Mouse (Mus musculus) midbrain, embryonic 10.5 days (tissue): ENCODE measurements around the gene Cryba1. TPM values are rescaled to one million over a fixed set of nuclear protein-coding genes. Genes with fewer than 3 reads are reported as not detected.

Experiments
- polyA plus RNA-seq: library from polyadenylated mRNA; unstranded; fragments of >200 nt; fragmentation: Nextera tagmentation; extraction: Ambion mirVana; gene quantifications from 2 replicates; pipeline ENCODE4 v1.2.1, GENCODE M21; 2016

The Cryba1 gene
- polyA plus RNA-seq, 1 experiment from 2014 or later: 2.0 TPM

Other genes with a start within 250 kb of the Cryba1 start
- gene Ankrd13b, start 235.6 kb downstream of the Cryba1 start, polyA plus RNA-seq: 7.4 and 11.8 TPM in 2 replicates
- gene Git1, start 231.7 kb downstream of the Cryba1 start, polyA plus RNA-seq: 10.9 and 11.7 TPM in 2 replicates
- 3.9 and 4.2 TPM in 2 replicates for gene Abhd15, start 210.2 kb downstream of the Cryba1 start, polyA plus RNA-seq
- 31.3 and 36.5 TPM in 2 replicates for gene Trp53i13, start 209.3 kb downstream of the Cryba1 start, polyA plus RNA-seq
- 0.12 TPM in 1 of 2 replicates, not detected in the other for gene Gm10392, start 206.1 kb downstream of the Cryba1 start, polyA plus RNA-seq
- gene Taok1, start 117.5 kb downstream of the Cryba1 start, polyA plus RNA-seq: 13.9 and 16.6 TPM in 2 replicates
- gene Nufip2, start 39.1 kb downstream of the Cryba1 start, polyA plus RNA-seq: 3.2 and 3.3 TPM in 2 replicates
- 24.6 and 38.7 TPM in 2 replicates for gene Myo18a, start 38.0 kb upstream of the Cryba1 start, polyA plus RNA-seq
- 1.4 and 1.5 TPM in 2 replicates for gene Gm10277, start 62.5 kb upstream of the Cryba1 start, polyA plus RNA-seq
- 9.0 and 16.5 TPM in 2 replicates for gene Pipox, start 168.8 kb upstream of the Cryba1 start, polyA plus RNA-seq
- gene Sez6, start 205.5 kb upstream of the Cryba1 start, polyA plus RNA-seq: 3.5 and 7.1 TPM in 2 replicates